Mouse (Mus musculus) splenic B cell, adult 2 months (primary cell): ENCODE results near the gene Cldn9.

Source experiments
- DNase-seq: peaks from one replicate; pipeline ENCODE4 v3.0.0-alpha.2; 2011; ENCODE audit warnings: low read depth, low spot score
- H3K27me3 ChIP-seq: 2 replicates; pipeline ENCODE4 v1.6.1; 2012; ENCODE audit warnings: mild to moderate bottlenecking, low read length, moderate library complexity, mixed read lengths; ENCODE audit not compliant: control insufficient read depth, poor library complexity, insufficient read depth, severe bottlenecking
- H3K36me3 ChIP-seq: 2 replicates; pipeline ENCODE4 v1.6.1; 2012; ENCODE audit warnings: mild to moderate bottlenecking, low read length, moderate library complexity, mixed read lengths; ENCODE audit not compliant: control insufficient read depth, poor library complexity, insufficient read depth, severe bottlenecking

Cldn9 gene

DNA sequence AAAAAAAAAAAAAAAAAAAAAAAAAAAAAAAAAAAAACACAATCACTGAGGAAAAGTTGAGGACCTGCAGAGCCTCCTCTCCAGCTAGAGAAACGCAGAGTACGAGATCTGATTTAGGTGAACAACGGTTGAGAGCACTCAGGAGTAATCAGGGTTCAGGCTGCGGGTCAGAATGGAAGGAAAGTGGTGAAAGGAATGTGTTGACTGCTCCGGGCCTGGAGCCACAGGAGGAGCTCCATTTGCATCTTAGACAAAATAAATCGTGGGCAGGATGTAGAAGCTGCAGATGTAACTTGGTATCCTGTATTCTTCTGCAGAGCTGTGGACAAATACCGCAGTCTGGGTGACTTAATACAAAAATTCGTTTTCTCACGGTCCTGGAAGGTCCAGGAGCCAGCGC lies 37.9 kb downstream of the Cldn9 start:
- DNase-seq = no peak
- H3K36me3 ChIP-seq = no peaks in the 10 kb centered on the region
- no peaks in the 10 kb centered on the region; the same call in 1 of the 2 replicates for H3K27me3 ChIP-seq

- DNase-seq = no peak
- Histone ChIP-seq H3K36me3 (no peaks in the 10 kb centered on the region), H3K27me3 (no peaks in the 10 kb centered on the region; the same call in 1 of the 2 replicates)
Measured at GRCm38 (mm10) chr17:23644613-23645495, 39.0 kb downstream of the Cldn9 start, which contains the start of gene Mmp25. Mmp25 (minus strand) TSS chr17:23645277.
